Mouse (Mus musculus) thymus, adult 2 months (tissue): ENCODE measurements around the gene Rims1. TPM values are rescaled to one million over a fixed set of nuclear protein-coding genes. Genes with fewer than 3 reads are reported as not detected.

ENCODE experiments used
- DNase-seq: peaks from one replicate; pipeline ENCODE4 v3.0.0; 2021
- H3K27ac ChIP-seq: fragments of 200-500 bp; 2 replicates; pipeline ENCODE4 v1.5.1; 2012; ENCODE audit warnings: low read length, control low read depth; ENCODE audit not compliant: control insufficient read depth, insufficient read depth
- H3K27me3 ChIP-seq: fragments of 200-500 bp; 2 replicates; pipeline ENCODE4 v1.6.1; 2012; ENCODE audit warnings: mild to moderate bottlenecking, low read length, moderate library complexity, mixed read lengths; ENCODE audit not compliant: control insufficient read depth, insufficient read depth
- H3K36me3 ChIP-seq: fragments of 200-500 bp; 2 replicates; pipeline ENCODE4 v1.6.1; 2012; ENCODE audit warnings: mild to moderate bottlenecking, low read length, moderate library complexity; ENCODE audit not compliant: control insufficient read depth, insufficient read depth
- H3K4me1 ChIP-seq: fragments of 200-500 bp; replicated peaks from 2 replicates; pipeline ENCODE4 v1.6.1; 2012; ENCODE audit warnings: low read length; ENCODE audit not compliant: control insufficient read depth, insufficient read depth
- H3K4me3 ChIP-seq: fragments of 200-500 bp; 2 replicates; pipeline ENCODE4 v1.5.1; 2012; ENCODE audit warnings: mild to moderate bottlenecking, low read length, control low read depth, moderate library complexity; ENCODE audit not compliant: control insufficient read depth, insufficient read depth
- CTCF ChIP-seq: fragments of 200-500 bp; IDR thresholded peaks from 2 replicates; pipeline ENCODE4 v1.5.1; 2012; ENCODE audit warnings: mild to moderate bottlenecking, control low read depth, low read length, moderate library complexity, borderline replicate concordance; ENCODE audit not compliant: control insufficient read depth, poor library complexity, insufficient read depth; ENCODE audit errors: extremely low read depth
- POLR2A ChIP-seq: fragments of 200-500 bp; IDR thresholded peaks from 2 replicates; pipeline ENCODE4 v1.6.1; 2012; ENCODE audit warnings: mild to moderate bottlenecking, low read length, control low read depth, moderate library complexity; ENCODE audit not compliant: control insufficient read depth, poor library complexity, insufficient read depth; ENCODE audit errors: extremely low read depth
- WGBS: fragments of 180-500 bp; shearing (Covaris S2); methylation state at CpG from one replicate; pipeline ENCODE4 v1.1.7; 2018; 5-methylcytosine and 5-hydroxymethylcytosine counted together
- polyA plus RNA-seq: library from polyadenylated mRNA; depleted of rRNA; stranded (reverse); fragments of >200 nt; gene quantifications from 2 replicates; pipeline ENCODE4 v1.2.3, GENCODE M21; 2012

Rims1 gene
- polyA plus RNA-seq, 1 experiment, result not detected

GRCm38 (mm10) chr1:22305932-22306331 lies 499.9 kb downstream of the Rims1 start:
- TF ChIP-seq POLR2A (no peak), CTCF (no peak)
- no peaks in the 10 kb centered on the region for H3K4me1 ChIP-seq
- no peak overlapping the region for H3K4me3 ChIP-seq
- H3K27me3 ChIP-seq, result no peaks in the 10 kb centered on the region
- H3K27ac ChIP-seq, result no peak overlapping the region
- WGBS, result 91% methylated on average over 1 of the region's 1 CpGs
- no peak for DNase-seq
- H3K36me3 ChIP-seq, result no peaks in the 10 kb centered on the region

GRCm38 (mm10) chr1:22293953-22294352 lies 511.8 kb downstream of the Rims1 start:
- TF ChIP-seq CTCF (no peak), POLR2A (no peak)
- H3K36me3 ChIP-seq, result no peaks in the 10 kb centered on the region
- H3K4me3 ChIP-seq, result no peak overlapping the region
- H3K27me3 ChIP-seq, result no peaks in the 10 kb centered on the region
- H3K27ac ChIP-seq, result no peak overlapping the region
- no peak for DNase-seq
- H3K4me1 ChIP-seq, result no peaks in the 10 kb centered on the region
- 38% methylated on average over 3 of the region's 3 CpGs for WGBS

GRCm38 (mm10) chr1:22293310-22293709 lies 512.5 kb downstream of the Rims1 start:
- TF ChIP-seq CTCF (no peak), POLR2A (no peak)
- Histone ChIP-seq H3K4me3 (no peak overlapping the region), H3K4me1 (no peaks in the 10 kb centered on the region), H3K36me3 (no peaks in the 10 kb centered on the region), H3K27me3 (no peaks in the 10 kb centered on the region), H3K27ac (no peak overlapping the region)
- no peak for DNase-seq
- WGBS, result 93% methylated on average over 2 of the region's 2 CpGs

- no peaks in the 10 kb centered on the region for H3K27me3 ChIP-seq
- TF ChIP-seq POLR2A (no peak), CTCF (no peak)
- WGBS, result 80% methylated on average over 2 of the region's 2 CpGs
- H3K4me3 ChIP-seq, result no peak overlapping the region
- H3K36me3 ChIP-seq, result no peaks in the 10 kb centered on the region
- H3K4me1 ChIP-seq, result no peaks in the 10 kb centered on the region
- no peak for DNase-seq
- no peak overlapping the region for H3K27ac ChIP-seq
These were observed 519.0 kb downstream of the Rims1 start for GRCm38 (mm10) chr1:22286807-22287206.

GRCm38 (mm10) chr1:22279954-22280353 lies 525.8 kb downstream of the Rims1 start:
- Histone ChIP-seq H3K27me3 (no peaks in the 10 kb centered on the region), H3K4me3 (no peak overlapping the region), H3K4me1 (no peaks in the 10 kb centered on the region), H3K36me3 (no peaks in the 10 kb centered on the region), H3K27ac (no peak overlapping the region)
- 11% methylated on average over 1 of the region's 1 CpGs for WGBS
- DNase-seq, result no peak
- TF ChIP-seq POLR2A (no peak), CTCF (no peak)

- DNase-seq, result no peak
- 86% methylated on average over 2 of the region's 2 CpGs for WGBS
- Histone ChIP-seq H3K36me3 (no peaks in the 10 kb centered on the region), H3K4me3 (no peak overlapping the region), H3K4me1 (no peaks in the 10 kb centered on the region), H3K27ac (no peak overlapping the region), H3K27me3 (no peaks in the 10 kb centered on the region)
- TF ChIP-seq POLR2A (no peak), CTCF (no peak)
These were observed 531.7 kb downstream of the Rims1 start for GRCm38 (mm10) chr1:22274081-22274480.

- Histone ChIP-seq H3K4me1 (no peaks in the 10 kb centered on the region), H3K4me3 (no peak overlapping the region), H3K36me3 (no peaks in the 10 kb centered on the region), H3K27ac (no peak overlapping the region), H3K27me3 (no peaks in the 10 kb centered on the region)
- 78% methylated on average over 5 of the region's 5 CpGs for WGBS
- no peak for DNase-seq
- TF ChIP-seq CTCF (no peak), POLR2A (no peak)
These were observed 535.7 kb downstream of the Rims1 start for GRCm38 (mm10) chr1:22270131-22270530.

- H3K27me3 ChIP-seq, result no peaks in the 10 kb centered on the region
- no peak overlapping the region for H3K27ac ChIP-seq
- H3K4me3 ChIP-seq, result no peak overlapping the region
- WGBS, result 43% methylated on average over 15 of the region's 15 CpGs
- H3K36me3 ChIP-seq, result no peaks in the 10 kb centered on the region
- no peaks in the 10 kb centered on the region for H3K4me1 ChIP-seq
- peak; percentile 47 for DNase-seq
- no peak for TF ChIP-seq POLR2A
- TF ChIP-seq CTCF, result no peak
These were observed 537.0 kb downstream of the Rims1 start for GRCm38 (mm10) chr1:22268581-22269359.
